Mouse (Mus musculus) heart, adult 2 months (tissue): ENCODE data around the gene Mitf.

Experiments
- CTCF ChIP-seq: fragments of 200-600 bp; IDR thresholded peaks from 2 replicates; pipeline ENCODE4 v1.8.1; 2022; ENCODE audit warnings: antibody characterized with exemption, mild to moderate bottlenecking, moderate library complexity
- EP300 ChIP-seq: fragments of 200-500 bp; IDR thresholded peaks from 2 replicates; pipeline ENCODE4 v1.6.1; 2011; ENCODE audit warnings: low read depth, low read length, control low read depth; ENCODE audit not compliant: insufficient read depth

DNA sequence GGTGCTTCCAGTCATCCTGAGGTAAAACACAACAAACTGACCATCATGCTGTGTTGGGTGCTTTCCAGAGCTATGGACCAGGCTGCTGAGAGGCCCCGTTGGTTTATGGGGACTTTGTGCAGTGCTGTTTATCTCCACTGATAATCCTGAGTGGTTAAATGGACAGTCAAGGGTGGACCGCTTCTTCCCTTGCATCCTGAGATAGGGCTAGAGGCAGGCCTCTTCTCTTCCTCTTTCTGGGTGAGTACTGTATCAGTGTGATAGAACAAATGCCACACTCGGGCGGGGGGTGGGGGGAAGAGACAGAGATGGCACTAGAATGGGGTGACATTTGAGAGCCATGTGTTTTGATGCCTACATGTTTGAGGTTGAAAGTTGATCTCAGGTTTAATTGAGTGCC lies 81.0 kb downstream of the Mitf start:
- TF ChIP-seq CTCF (no peak), EP300 (no peak)
